Mouse (Mus musculus) kidney, postnatal 14 days (tissue): ENCODE results near the gene Opn4.
A peak's percentile ranks its signal among the peaks of the same experiment; 100 is the strongest.

Experiments
- DNase-seq: peaks from one replicate; pipeline ENCODE4 v3.0.0; 2022; ENCODE audit warnings: mixed read lengths

The Opn4 gene

DNA sequence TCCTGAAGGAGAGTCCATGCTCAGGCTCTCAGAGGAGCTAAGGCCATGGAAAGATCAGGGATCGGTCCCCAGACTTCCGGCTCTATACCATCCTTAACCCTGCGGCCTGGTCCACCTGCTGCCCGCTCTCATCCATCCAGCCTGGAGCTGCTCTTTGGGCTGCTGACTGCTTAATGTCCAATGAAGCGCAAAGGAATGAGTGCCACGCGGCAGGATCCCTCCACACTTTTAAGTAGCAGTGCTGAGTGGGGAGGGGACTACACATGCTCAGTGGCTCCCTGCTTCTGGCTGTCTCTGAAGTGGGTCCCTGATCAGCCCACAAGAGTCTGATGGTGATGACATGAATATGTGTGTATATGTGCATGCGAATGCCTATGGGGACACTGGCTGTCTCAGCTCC lies at the start of gene Opn4:
TSS of gene Opn4 (minus strand) at position 202 of the 400 bp plus-strand sequence.
- DNase-seq: no peak

DNA sequence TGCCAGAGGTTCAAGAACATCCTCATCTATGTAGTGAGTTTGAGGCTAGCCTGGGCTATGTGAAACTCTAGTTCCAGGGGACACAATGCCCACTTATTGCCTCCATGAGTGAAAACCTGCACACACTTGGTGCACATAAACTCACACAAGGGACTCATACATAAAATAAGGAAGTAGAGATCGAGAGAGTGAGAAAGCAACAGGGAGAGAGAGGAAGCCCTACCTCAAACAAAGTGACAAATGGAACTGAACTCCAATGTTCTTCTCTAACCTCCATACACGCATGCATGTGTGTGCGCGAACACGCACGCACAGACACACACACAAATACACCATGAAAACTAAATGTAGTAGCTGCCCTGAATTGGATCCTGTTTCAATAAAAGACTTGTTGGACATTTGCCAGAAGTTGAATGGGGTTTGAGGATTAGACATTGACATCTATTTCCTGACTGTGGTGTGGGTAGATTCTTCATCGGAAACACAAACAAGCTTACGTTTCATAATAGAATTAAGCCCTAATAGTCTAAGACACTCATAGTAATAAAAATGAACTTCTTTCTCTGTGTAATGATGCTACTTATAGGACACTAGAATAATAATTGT lies 48.0 kb upstream of the Opn4 start:
- DNase-seq: no peak

DNA sequence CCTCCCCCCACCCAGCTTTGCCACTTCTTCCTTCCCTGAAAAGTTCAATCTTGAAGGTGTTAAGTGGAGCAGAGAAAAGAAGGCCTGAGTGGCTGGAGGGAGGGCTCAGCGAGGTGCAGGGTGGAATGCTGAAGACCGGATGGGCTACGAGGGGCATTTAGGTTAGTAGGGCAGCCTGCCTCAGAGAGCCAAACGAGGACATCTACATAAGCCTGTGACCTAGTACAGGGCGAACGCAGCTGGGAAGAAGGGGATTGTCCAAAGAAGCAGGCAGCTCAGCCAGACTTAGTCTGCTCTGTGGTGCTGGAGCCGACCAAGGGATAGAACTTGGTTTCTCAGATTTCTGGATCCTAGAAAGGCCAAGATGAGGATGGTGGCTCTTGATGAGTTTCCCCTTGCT lies 44.2 kb upstream of the Opn4 start:
- DNase-seq: no peak

DNA sequence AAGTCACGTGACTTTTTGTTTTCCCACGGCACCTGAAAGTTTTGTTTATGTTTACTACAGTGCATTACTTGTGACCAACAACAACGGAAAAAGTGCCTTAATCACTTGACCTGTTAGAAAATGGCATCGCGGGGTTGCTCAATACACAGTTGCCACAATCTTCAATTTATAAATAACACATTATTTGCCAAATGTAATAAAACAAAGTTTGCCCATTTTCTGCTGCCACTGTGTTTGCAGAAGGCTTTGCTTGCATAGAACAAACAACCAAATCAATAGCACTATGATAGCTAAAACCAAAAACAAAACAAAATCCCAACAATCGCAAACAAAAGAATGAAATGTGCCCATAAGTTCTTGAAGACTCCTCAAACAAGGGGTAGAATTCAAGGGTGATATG lies 35.8 kb upstream of the Opn4 start:
- DNase-seq: no peak

DNA sequence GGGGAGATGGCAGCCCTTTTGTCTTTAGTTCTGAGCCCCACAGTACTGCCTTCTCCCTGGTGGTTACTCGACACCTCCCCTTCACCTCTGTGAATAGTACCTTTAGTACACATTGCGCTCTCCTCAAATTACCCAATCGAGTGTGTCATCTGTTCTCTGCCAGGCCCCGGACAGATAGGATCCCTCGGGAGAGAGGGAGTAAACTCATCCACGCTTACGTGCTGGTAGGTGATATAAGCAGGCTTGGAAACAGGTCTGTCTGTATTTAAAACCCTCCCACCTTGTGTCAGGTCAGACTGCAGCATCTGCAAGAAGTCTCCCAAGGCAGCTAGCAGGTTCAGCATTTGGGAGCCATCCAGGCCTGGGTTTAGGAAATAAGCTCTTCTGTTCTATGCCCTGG lies 35.2 kb upstream of the Opn4 start:
- DNase-seq: no peak

DNA sequence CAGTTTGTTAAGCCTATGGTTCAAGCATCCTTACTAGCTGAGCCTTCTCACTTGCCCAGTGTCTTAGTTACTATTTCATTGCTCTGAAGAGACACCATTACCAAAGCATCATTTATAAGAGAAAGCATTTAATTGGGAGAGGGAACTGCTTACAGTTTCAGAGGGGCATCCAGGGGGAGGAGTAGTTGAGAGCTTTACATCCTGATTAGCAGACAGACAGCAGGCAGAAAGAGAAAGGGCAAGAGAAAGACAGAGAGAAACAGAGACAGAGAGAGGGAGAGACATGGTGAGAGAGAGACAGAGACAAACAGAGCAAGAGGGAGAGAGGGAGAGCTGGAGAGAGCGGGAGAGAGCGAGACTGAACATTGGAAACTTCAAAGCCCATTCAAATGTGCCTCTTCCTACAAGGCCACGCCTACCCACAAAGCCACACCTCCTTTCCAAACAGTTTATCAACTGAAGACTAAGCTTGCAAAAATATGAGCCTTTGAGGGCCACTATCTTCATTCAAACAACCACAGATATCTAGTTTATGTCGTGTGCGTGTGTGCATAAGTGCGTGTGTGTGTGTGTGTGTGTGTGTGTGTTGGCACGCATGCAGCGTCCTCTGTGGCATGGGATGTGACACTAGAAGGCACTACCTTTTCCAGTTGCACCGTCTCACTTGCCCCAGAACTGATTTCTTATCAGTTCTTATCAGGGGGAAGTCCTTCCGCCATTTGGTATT lies 32.9 kb upstream of the Opn4 start:
- DNase-seq: no peak

DNA sequence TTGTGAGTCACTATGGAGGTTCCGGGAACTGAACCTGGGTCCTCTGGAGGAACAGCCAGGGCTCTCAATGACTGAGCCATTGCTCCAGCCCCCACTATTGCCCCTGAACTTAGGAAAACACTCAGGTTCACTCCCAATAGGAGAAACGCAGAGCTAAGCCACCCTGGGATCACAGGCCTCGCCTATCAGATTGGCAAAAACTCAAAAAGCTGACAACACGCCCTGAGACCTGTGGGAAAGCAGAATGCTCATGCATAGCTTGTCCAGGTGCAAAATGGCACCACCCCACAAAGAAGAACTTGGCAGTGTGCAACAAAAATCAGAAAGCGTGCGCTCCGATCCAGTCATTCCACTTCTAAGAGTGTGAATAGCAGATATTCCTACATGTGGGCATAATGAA lies 26.9 kb upstream of the Opn4 start:
- DNase-seq: no peak

DNA sequence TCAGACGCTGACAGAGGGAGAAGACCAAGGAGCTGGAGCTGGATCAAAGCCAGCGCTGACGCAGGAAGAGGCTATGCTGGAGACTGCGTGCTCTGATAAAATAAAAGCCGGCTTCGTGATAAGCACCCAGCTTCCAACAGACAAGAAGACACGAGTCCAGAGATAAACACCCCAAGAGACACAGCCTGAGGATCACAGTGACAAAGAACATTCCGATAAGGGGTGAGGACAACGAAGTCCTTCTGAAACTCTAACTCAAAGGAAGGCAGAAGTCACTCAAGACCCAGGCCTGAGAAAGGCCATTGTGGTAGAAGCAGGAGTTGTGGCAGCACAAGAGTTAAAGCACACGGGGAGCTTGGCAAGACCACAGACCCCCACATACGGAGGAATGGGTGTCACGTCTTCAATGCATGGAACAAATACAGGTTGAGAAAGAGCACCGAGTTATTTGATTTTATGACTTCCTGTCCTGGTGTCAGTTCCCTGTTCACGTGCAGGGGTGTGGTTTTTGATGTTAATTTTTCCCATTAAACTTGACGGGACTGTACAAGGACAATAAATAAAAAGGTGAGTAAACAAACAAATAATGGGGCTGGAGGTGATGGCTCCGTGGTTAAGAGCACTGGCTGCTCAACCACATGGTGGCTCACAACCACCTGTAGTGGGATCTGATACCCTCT lies 23.7 kb upstream of the Opn4 start:
- DNase-seq: no peak

DNA sequence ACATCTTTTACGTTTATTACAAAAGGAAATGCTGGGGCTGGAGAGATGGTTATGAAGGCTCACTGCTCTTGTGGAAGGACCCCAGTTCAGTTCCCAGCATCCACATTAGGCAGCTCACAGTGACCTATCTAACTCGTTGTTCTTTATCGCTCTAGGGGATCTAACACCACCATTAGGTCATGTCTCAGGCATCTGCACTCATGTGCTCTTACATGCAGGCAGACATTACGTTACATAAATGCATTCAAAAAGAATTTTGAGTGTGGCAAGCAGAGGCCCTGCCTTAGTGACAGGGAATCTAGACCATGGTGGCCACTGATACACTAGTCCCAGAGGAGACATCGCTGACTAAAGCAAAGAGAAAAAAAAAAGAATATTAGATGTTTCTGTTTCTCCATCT lies 23.1 kb upstream of the Opn4 start:
- no peak for DNase-seq

DNA sequence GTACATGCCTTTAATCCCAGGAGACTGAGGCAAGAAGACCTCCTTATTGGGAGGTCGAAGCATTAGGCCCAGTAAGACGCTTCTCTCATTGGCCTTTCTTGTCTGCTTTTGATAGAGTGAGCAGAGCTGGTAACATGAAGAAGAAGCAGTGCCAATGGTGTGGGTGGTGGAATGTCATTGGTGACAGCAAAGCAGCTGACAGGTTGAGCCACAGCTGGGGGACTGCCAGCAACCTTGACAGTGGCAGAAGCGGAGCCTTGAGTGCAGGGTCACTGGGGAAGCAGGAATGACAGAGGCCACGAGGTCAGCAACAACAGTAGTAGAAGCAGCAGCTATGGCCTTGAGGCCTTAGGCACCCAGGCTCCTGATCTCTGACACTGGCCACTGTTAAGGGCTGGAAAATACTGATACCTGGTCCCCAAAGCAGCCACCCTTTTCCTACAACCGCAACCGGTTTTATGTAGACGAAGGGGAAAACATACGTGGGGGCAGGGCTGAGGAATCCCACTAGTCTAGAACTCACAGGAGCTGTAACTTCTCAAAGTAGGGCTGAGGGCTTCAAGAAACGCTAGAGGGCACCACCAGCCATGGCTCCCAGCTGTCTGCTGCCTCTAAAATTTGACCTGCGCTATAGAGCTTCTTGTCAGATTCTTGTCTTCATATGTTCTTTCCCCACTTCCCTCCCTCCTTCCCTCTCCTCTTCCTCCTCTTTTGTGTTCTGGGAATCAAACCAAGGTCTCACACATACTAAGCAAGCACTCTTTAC lies 20.9 kb upstream of the Opn4 start:
- peak; percentile 61 for DNase-seq

DNA sequence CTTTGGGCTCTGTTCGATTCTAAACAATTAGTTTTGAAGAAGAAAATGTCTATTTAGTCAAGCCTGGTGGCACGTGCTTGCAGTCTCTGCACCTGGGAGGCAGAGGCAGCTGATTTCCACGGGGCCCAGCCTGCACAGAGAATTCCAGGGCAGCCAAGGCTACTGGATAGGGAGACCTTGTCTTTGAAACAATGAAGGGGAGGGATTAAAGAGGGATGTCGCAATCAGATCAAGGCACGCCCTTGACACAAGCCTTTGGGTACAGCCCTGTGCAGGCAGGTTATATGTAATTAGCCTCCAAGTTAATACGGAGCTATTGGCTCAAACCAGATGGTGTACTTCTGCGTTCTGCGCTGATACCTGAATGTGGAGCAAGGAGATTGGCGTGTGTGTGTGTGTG lies 18.9 kb upstream of the Opn4 start:
- no peak for DNase-seq

DNA sequence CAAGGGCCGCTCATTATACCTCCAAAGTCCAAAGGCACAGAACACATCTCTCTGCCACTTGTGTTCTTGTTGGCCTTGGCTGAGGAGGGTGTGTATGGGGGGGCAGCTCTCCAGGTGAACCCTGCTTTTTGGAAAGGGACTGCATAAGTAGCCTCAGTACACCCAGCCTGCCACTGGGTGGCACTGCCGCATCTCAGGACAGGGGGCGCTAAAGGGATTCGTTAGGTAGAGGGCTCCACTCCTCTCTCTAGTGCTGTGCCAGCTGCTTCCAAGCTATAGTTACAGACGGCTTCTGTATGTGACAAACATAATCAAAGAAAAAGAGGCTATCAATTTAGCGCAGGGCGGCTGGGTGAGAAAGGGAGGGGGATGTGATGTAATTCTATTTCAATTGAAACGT lies 16.9 kb upstream of the Opn4 start:
- DNase-seq: peak; percentile 85

DNA sequence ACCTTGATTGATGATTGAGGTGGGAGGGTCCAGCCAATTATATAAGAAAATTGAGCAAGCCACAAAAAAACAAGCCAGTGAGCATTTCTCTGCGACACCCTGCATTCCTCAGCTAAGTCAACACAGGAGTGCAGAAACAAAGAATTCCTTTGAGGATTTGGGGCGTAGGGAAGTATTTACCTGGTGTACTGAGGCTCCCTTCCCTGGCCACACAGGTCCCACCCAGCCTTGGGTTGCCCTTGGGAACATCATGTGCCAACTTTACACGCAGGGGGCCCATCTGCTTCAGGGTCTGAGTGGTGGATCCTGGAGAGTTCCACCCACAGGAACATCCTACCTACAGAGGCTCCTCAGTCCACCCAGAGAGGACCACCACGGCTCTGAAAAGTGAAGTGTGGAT lies 15.7 kb upstream of the Opn4 start:
- no peak for DNase-seq

DNA sequence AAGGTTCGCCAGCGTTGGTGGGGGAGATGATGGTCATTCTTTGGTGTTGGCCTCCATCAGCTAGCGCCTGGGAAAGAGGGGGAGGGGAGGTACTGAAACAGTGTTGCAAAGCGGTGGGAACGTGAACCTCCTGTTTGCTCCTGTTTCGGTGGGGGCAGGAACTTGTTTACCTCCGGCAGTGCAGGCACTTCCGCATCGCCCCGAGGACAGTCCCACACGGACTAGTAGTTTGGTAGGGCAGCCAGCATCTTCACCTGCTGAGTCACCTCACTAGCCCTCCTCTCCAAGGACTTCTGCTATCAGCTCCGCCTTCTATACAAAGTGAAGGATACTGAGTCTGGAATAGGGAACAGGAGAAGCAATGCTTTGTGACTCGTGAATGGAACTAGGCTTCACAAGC lies 15.1 kb upstream of the Opn4 start:
- DNase-seq: no peak

DNA sequence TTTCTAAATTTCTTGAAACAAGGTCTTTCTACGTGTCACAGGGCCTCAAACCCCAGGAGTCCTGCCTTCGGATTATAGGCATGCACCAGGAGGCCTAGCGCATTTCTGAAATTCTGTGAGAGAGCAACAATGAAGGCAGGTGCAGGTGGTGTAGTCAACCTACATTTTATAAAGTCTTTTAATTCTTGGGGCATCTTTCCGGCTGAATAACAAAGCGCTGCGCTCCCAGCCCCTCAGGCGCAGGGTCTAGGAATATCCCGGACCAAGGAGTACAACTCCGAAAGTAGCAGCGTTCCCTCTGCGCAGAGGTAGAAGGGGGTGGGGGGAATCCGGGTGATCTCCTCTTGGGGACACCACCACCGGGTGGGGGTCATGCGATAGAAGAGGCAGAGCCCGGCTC lies 14.6 kb upstream of the Opn4 start:
- DNase-seq: no peak

DNA sequence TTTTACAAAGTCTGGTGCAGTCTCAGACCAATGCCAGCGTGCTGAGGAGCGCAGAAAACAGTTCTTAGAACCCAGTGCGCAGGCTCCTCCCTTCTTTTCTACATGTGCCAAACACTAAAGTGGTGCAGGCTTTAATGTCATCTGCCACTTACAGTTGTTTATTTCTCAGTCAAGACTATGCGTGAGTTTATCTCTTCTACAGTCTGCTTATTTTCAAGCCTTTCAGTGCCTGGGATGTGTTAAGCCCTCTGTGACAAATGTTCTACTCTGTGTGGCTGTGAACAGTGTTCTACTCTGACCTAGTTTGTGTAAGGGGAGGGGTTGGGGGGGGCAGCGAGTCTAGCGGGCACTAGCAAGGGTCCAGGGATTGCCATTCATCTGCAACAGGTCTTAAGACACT lies 13.6 kb upstream of the Opn4 start:
- DNase-seq: no peak

DNA sequence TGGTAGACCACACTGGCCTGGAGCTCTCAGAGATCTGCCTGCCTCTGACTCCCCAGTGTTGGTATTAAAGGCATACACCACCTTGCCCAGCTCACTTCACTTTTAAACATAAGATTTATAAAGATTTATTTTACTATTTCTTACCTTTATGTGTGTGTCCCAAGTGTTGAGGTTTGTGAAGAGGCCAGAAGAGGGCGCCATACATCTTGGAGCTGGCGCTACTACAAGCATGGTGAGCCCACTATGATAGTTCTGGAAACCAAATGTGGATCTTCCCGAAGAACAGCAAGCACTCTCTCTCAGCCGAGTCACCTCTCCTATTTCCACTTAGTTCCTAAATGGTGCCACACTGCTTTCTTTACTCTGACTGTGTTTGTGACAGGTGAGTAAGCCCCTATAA lies 12.3 kb upstream of the Opn4 start:
- DNase-seq: no peak

DNA sequence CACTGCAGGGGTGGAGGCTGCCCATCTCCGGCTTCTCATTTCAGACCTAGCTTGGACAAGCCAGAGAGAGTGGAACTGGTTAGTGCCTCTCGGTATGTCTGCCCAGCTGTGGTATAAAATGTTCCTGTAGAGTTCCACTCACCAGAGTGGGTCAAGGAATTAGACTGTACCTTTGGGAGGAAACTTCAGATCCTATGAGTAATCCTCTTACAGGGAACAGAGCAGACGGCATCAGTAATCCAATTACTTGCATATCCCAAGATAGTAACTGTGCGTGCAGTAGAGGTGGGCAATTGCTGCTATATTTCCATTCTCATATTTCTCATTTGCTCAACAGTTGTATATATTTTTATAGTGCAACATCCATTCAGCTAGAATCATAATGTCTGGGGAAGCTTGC lies 11.6 kb upstream of the Opn4 start:
- no peak for DNase-seq

DNA sequence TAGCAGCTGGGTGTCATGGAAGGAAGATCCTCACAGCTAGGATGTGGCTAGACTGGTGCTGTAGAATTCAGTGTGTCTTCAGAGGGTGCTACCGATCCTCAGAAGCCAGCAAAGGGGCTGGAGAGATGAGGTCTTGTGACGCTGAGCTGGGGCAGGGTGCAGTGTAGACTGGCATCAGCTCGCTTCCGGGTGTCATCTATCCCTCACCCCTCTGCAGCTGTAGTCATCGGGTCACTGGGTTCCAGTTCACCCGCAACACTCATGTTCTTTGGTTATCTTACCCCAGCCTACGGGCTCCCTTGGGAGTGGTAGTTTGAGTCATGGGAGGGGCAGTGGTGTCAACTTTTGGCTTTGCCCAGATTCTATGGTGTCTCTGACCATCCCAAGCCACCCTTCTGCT lies 2.0 kb upstream of the Opn4 start:
- no peak for DNase-seq

DNA sequence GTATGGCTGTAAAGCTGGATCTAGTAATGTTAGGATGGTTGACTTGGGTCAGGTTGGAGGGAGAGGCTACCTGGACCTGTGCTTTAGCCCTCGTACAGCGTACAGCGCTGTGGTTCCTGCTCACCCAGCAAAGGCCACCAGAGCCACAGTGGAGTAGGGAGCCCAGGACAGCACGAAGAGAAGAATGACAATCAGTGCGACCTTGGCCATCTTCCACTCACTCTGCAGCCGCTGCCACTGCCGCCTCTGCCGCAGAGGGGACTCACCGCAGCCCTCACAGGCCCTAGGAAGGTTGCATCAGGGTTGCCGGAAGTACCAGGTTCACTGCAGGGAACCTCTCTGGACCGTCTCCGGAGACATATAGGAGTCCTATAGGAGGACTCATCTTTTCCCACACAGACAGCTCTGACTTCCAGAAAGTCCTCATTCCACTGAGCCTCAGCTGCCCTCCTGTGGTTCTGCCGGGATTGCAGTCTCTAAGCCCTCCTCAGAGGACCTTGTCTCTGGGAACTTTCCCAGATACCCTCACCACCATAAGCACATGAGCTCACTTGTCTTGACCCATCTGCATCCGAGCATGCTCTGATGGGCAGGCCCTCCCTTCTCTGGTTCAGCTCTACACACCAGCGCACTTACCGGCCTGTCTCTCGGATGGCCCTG lies 4.2 kb downstream of the Opn4 start:
- DNase-seq: no peak

DNA sequence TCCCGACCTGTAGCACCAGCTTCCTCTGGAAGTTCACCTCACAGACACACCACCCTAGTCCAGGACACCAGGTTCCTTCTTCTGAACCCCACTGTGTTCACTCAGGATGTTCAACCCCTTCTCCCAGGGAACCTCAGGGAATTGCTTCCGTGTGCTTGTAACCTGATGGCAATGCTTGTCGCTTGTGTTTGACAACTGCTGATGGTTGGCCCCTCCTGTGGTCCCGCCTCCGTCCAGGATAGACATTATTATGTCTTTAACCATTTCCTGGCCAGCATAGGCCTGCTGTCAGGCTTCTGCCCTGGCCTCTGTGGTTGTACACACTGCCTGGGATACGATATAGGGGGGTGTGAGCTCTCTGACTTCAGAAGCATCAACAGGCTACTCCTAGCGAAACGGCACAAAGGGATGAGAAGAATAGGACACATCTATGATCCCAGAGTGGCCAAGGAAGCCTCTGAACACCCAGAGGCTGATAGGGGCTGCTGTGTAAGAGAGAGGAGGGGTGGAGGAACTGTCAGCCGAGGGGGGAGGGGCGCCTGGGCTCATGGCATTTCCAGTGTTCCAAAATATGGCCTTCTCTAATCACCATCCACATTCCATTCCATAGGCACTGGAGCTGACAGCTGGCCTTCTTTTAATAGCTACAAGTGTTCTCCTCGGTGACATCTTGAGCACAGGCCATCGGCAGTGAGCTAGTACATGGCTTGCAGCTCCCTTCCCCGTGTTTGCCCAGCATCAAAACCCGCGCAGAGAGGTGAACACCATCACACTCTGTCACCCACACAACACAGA lies 8.0 kb downstream of the Opn4 start:
- DNase-seq: no peak
